Mouse (Mus musculus): ENCODE results near the gene Hcn1.

The Hcn1 gene

GRCm38 (mm10) chr13:117765487-117765886, 163.4 kb downstream of the Hcn1 start:
- no peak for TF ChIP-seq GATA4 (IDR thresholded peaks at IDR 0.05; ENCODE audit: insufficient replicate concordance, low read length)

DNA sequence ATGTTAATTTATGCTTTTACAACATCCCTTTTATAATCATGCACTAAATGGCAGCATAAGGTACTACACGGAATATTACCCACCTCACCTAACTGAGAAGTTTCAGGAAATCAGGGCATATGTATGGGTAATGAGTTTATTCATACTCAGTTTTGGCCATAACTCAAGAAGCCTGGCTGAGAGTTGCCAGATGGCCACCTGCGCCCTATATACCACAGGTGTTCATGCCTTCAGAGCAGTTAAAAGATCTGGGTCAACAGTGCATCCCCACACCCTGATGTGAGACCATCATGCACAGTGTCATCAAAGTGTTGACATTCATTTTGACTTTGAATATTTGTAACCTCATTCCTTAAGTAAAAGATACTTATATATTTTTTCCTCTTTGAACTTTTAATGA, 183.3 kb downstream of the Hcn1 start:
- no peak for TF ChIP-seq GATA4 (IDR thresholded peaks at IDR 0.05; ENCODE audit: insufficient replicate concordance, low read length)

DNA sequence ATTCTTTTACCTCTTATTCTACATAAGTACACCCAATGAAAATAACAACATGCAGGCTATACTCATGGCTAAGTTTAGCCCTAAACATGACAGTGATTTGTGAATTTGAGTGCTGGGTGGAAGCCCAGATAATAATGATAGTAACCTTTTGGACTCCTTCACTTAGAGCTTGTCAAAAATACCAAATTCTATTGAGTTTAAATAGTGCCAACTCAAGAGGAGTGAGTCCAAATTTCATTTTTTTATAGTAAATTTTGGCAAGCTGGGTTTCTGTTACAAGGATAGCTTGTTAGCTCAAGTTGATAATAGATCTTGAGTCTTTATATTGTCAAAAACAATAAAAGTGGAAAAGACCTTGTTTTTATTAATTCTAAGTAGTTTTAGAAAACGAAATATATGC, 190.7 kb downstream of the Hcn1 start:
- no peak for TF ChIP-seq GATA4 (IDR thresholded peaks at IDR 0.05; ENCODE audit: insufficient replicate concordance, low read length)

GRCm38 (mm10) chr13:117801061-117801460, 198.9 kb downstream of the Hcn1 start:
- no peak for TF ChIP-seq GATA4 (IDR thresholded peaks at IDR 0.05; ENCODE audit: insufficient replicate concordance, low read length)

DNA sequence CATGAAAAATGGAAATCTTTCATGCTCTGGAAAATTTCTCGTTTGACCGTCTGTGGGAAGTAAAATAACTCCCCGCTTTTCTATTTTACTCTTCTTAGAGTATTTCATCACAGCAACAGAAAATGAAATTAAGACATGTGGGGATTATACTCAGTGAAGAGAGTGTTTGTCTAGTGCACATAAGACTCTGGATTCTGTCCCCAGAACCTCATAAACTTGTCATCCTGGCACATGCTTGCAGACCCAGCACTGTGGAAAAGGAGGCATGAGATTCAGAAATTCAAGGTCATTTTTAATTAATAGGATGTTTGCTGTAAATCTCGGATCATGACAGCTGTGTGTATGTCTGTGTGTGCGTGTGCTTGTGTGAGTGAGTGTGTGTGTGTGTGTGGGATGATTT, 225.5 kb downstream of the Hcn1 start:
- no peak for TF ChIP-seq GATA4 (IDR thresholded peaks at IDR 0.05; ENCODE audit: insufficient replicate concordance, low read length)

- TF ChIP-seq GATA4 (IDR thresholded peaks at IDR 0.05; ENCODE audit: insufficient replicate concordance, low read length) = no peak
Observed at GRCm38 (mm10) chr13:117836658-117837057, 234.5 kb downstream of the Hcn1 start.

- TF ChIP-seq GATA4 (IDR thresholded peaks at IDR 0.05; ENCODE audit: insufficient replicate concordance, low read length) = no peak
Observed at GRCm38 (mm10) chr13:117838264-117838663, 236.1 kb downstream of the Hcn1 start.

GRCm38 (mm10) chr13:117842366-117842765, 240.2 kb downstream of the Hcn1 start:
- TF ChIP-seq GATA4 (IDR thresholded peaks at IDR 0.05; ENCODE audit: insufficient replicate concordance, low read length) = no peak

DNA sequence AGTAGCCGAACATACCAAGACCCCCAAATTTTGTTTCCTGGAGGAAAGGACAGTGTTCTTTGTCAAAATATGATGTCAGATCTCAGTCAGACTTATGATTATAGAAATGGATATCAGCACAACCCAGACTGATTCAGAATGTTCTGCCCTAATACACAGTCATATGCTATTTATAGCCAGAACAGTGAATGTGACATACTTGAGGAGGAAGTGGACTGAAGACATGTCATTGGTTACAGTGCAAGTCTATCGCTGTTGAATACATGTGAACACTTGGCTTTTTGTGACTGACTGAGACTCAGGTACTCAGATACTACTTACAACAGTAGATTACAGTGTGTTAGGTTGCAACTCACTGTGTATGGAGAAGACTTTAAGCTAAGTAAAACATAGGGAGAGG, 245.2 kb downstream of the Hcn1 start:
- no peak for TF ChIP-seq GATA4 (IDR thresholded peaks at IDR 0.05; ENCODE audit: insufficient replicate concordance, low read length)

DNA sequence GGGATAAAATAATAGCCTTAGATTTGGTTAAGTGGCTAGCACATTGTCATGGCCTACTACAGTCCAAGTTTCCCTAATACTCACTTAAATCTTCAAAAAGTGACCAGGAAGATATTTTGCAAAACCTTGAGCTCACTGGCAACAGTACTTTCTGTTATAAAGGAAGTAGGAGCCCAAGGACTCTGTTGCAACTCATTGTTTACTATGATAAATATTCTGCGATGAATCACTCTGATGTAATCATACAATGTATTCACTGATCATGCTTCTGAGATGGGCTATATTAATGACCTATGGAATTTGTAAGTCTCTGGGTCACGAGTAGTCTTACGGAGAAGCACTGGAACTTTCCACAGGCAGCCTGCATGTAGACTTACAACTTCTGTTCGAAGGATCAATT, 246.6 kb downstream of the Hcn1 start:
- no peak for TF ChIP-seq GATA4 (IDR thresholded peaks at IDR 0.05; ENCODE audit: insufficient replicate concordance, low read length)

GRCm38 (mm10) chr13:117851954-117852710, 250.0 kb downstream of the Hcn1 start:
- no peak for TF ChIP-seq GATA4 (IDR thresholded peaks at IDR 0.05; ENCODE audit: insufficient replicate concordance, low read length)

DNA sequence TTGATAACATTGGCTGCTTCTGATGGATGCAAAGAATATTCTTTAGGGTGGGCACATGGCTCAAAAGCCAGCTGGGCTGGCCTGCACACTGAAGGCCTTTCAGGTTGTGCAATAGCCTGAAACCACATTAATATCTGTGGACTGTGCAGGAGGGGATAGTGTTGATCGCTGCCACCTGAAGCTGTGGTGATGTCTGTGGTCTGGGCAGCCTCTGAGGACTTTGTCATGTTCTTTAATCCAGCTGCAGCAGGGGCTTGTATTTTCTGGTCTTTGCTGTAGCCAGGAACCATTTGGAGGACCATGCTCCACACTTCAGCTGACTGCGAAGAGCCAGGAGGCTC, 250.6 kb downstream of the Hcn1 start:
- no peak for TF ChIP-seq GATA4 (IDR thresholded peaks at IDR 0.05; ENCODE audit: insufficient replicate concordance, low read length)

DNA sequence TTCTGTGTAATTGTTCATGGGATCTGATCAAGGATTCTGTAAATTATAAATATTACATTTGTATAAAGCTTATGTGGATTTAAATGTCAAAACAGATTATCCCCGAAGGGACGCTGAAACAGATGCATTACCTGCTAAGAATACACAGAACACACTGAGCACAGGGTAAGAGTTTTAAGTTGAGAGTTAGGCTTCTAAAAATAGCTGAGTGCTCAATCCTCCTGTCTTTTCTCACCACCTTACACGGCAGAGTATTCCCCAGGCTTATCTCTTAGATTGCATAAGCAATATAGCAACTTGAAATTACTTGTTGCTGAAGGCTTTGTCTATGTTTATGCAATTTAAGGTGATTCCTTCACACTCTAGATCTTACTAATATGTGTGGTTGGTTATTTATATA, 256.3 kb downstream of the Hcn1 start:
- no peak for TF ChIP-seq GATA4 (IDR thresholded peaks at IDR 0.05; ENCODE audit: insufficient replicate concordance, low read length)

DNA sequence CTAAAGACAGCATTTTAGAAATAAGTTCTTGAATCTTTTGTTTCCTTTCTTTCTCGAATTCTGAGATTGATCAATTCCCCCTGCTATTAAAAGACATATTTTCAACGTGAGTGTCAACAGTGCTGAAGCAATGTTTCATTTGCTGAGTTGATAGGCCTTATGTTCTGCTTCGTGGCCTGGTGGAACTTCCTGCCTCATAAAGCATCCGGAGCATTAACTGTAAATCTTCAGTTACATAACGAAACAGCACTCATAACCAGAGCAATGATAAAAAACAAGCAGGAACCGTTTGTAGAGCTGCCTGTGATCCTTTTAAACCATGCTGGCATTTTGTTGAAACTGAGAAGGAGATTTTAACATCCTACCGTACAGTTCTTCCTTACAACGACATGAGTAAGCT, 275.7 kb downstream of the Hcn1 start:
- no peak for TF ChIP-seq GATA4 (IDR thresholded peaks at IDR 0.05; ENCODE audit: insufficient replicate concordance, low read length)

DNA sequence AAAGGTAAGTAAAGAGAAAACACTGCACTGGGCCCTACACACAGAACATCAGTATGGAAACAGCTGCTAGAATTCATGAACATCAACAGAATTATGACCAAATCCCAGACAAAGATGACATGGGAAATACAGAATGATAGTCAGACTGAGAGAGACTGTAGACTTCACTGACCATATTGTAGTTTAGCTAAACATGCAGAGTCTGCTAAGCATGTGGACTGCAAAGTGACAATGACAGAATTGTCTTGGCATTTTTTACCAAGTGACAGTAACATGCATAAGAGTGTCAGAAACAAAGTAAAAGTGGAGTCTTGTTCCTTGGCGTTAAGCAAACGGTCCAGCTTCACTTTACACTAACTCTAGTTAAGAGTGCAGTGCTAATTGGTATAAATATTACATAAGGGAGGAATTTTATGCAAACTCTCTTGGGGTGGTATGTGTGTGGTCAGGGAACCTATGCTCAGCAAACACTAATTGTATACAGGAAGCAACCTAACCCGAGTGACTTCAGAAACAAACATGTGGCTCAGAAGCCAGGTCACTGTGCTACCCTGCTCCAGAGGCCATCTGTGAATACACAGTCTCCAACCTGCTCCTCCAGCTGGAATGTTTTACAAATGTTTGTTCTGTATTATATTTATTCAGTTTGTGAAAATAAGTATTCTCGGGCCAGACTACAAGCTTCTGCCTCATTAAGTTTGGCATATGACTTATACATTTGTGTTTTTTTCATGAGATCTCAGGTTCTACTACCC, 278.5 kb downstream of the Hcn1 start:
- no peak for TF ChIP-seq GATA4 (IDR thresholded peaks at IDR 0.05; ENCODE audit: insufficient replicate concordance, low read length)

GRCm38 (mm10) chr13:117892076-117892475, 290.0 kb downstream of the Hcn1 start:
- no peak for TF ChIP-seq GATA4 (IDR thresholded peaks at IDR 0.05; ENCODE audit: insufficient replicate concordance, low read length)

- no peak for TF ChIP-seq GATA4 (IDR thresholded peaks at IDR 0.05; ENCODE audit: insufficient replicate concordance, low read length)
Observed at GRCm38 (mm10) chr13:117898052-117898451, 295.9 kb downstream of the Hcn1 start.
